In genomic region chr3:145004422-145004821, GRCm38 (mm10) we compare ENCODE assay signal across 18 mouse cellular contexts. TPM values are rescaled to one million over a fixed set of nuclear protein-coding genes. Genes with fewer than 3 reads are reported as not detected.
DNase-seq lines count a peak whose midpoint lies in the region; ATAC-seq and TF ChIP-seq lines count a peak whose summit lies in the region.
"Had no signal": no experiment of that assay in that cellular context is flagged by ENCODE, and none has a peak within 500 bp of the region (broad histone marks: within the 10 kb centered on the region; RNA-seq: fewer than 3 reads in every experiment).

No protein-coding gene starts in this region.

- peak; percentile 47 for TF ChIP-seq CTCF in hindbrain, postnatal 0 days (IDR thresholded peaks at IDR 0.05; ENCODE audit: low read depth)
- TF ChIP-seq CTCF in midbrain, postnatal 0 days (IDR thresholded peaks at IDR 0.05) = peak; percentile 43
- no peak for TF ChIP-seq CTCF in lung, adult 2 months (IDR thresholded peaks at IDR 0.05; ENCODE audit: insufficient read depth, low read length)

- H3K9me3 ChIP-seq in hindbrain, postnatal 0 days (ENCODE audit: low read length) = no peaks in the 10 kb centered on the region
- no peaks in the 10 kb centered on the region for H3K9me3 ChIP-seq in hindbrain, embryonic 12.5 days (replicated peaks)
- H3K9me3 ChIP-seq in midbrain, postnatal 0 days (ENCODE audit: low read length) = no peaks in the 10 kb centered on the region
- no peaks in the 10 kb centered on the region for H3K9me3 ChIP-seq in midbrain, embryonic 15.5 days
- no peaks in the 10 kb centered on the region for H3K9me3 ChIP-seq in neural tube, embryonic 15.5 days (replicated peaks)
- H3K9me3 ChIP-seq: embryonic facial prominence, embryonic 15.5 days had no signal

- H3K27me3 ChIP-seq in hindbrain, postnatal 0 days (ENCODE audit: insufficient read depth, low read length) = no peaks in the 10 kb centered on the region
- no peaks in the 10 kb centered on the region for H3K27me3 ChIP-seq in hindbrain, embryonic 12.5 days
- no peaks in the 10 kb centered on the region for H3K27me3 ChIP-seq in midbrain, postnatal 0 days (ENCODE audit: insufficient read depth, low read length)
- H3K27me3 ChIP-seq in midbrain, embryonic 15.5 days (replicated peaks) = no peaks in the 10 kb centered on the region
- H3K27me3 ChIP-seq in neural tube, embryonic 15.5 days (replicated peaks) = no peaks in the 10 kb centered on the region
- H3K27me3 ChIP-seq: embryonic facial prominence, embryonic 15.5 days had no signal

- 33% methylated on average over 5 of the region's 5 CpGs for WGBS in hindbrain, postnatal 0 days
- WGBS in hindbrain, embryonic 12.5 days = 36% methylated on average over 5 of the region's 5 CpGs
- WGBS in midbrain, postnatal 0 days = 30% methylated on average over 5 of the region's 5 CpGs
- 32% methylated on average over 5 of the region's 5 CpGs for WGBS in midbrain, embryonic 15.5 days
- 36% methylated on average over 5 of the region's 5 CpGs for WGBS in lung, adult 2 months
- 40% methylated on average over 5 of the region's 5 CpGs for WGBS in neural tube, embryonic 15.5 days

- no peaks in the 10 kb centered on the region for H3K36me3 ChIP-seq in hindbrain, postnatal 0 days (ENCODE audit: insufficient read depth, low read length)
- H3K36me3 ChIP-seq in hindbrain, embryonic 12.5 days = no peaks in the 10 kb centered on the region
- no peaks in the 10 kb centered on the region for H3K36me3 ChIP-seq in midbrain, postnatal 0 days (ENCODE audit: insufficient read depth, low read length)
- H3K36me3 ChIP-seq in midbrain, embryonic 15.5 days (replicated peaks) = no peaks in the 10 kb centered on the region
- no peaks in the 10 kb centered on the region for H3K36me3 ChIP-seq in neural tube, embryonic 15.5 days
- H3K36me3 ChIP-seq: embryonic facial prominence, embryonic 15.5 days had no signal

- no peak overlapping the region for H3K4me3 ChIP-seq in hindbrain, postnatal 0 days (ENCODE audit: low read length)
- no peak overlapping the region for H3K4me3 ChIP-seq in hindbrain, embryonic 12.5 days
- no peak overlapping the region for H3K4me3 ChIP-seq in midbrain, postnatal 0 days (ENCODE audit: low read depth, low read length)
- H3K4me3 ChIP-seq in midbrain, embryonic 15.5 days = no peak overlapping the region
- no peak overlapping the region for H3K4me3 ChIP-seq in lung, adult 2 months (replicated peaks; ENCODE audit: extremely low read depth, low read depth, low read length)
- no peak overlapping the region for H3K4me3 ChIP-seq in neural tube, embryonic 15.5 days (replicated peaks)
- H3K4me3 ChIP-seq: embryonic facial prominence, embryonic 15.5 days; myocyte had no signal

- no peak overlapping the region for H3K9ac ChIP-seq in hindbrain, postnatal 0 days (replicated peaks; ENCODE audit: low read length)
- H3K9ac ChIP-seq in hindbrain, embryonic 12.5 days = no peak overlapping the region
- no peak overlapping the region for H3K9ac ChIP-seq in midbrain, postnatal 0 days (replicated peaks; ENCODE audit: low read length, poor library complexity, severe bottlenecking)
- no peak overlapping the region for H3K9ac ChIP-seq in midbrain, embryonic 15.5 days
- H3K9ac ChIP-seq in neural tube, embryonic 15.5 days (replicated peaks) = no peak overlapping the region
- H3K9ac ChIP-seq: embryonic facial prominence, embryonic 15.5 days; liver, embryonic 14.5 days had no signal

- no peak overlapping the region for H3K4me2 ChIP-seq in hindbrain, postnatal 0 days (ENCODE audit: low read depth, low read length)
- H3K4me2 ChIP-seq in hindbrain, embryonic 12.5 days (replicated peaks) = no peak overlapping the region
- H3K4me2 ChIP-seq in midbrain, postnatal 0 days (ENCODE audit: low read depth, low read length, poor library complexity, severe bottlenecking) = no peak overlapping the region
- H3K4me2 ChIP-seq in midbrain, embryonic 15.5 days = no peak overlapping the region
- H3K4me2 ChIP-seq in neural tube, embryonic 15.5 days = no peak overlapping the region
- H3K4me2 ChIP-seq: embryonic facial prominence, embryonic 15.5 days had no signal

- no peak for TF ChIP-seq POLR2A in lung, adult 2 months (IDR thresholded peaks at IDR 0.05; ENCODE audit: borderline replicate concordance, extremely low read depth, low read depth, low read length)

- no peaks in the 10 kb centered on the region for H3K4me1 ChIP-seq in hindbrain, postnatal 0 days (ENCODE audit: insufficient read depth, low read length)
- no peaks in the 10 kb centered on the region for H3K4me1 ChIP-seq in hindbrain, embryonic 12.5 days
- H3K4me1 ChIP-seq in midbrain, postnatal 0 days (ENCODE audit: insufficient read depth, low read length) = no peaks in the 10 kb centered on the region
- no peaks in the 10 kb centered on the region for H3K4me1 ChIP-seq in midbrain, embryonic 15.5 days
- no peaks in the 10 kb centered on the region for H3K4me1 ChIP-seq in lung, adult 2 months (ENCODE audit: control insufficient read depth, insufficient read depth, low read length)
- H3K4me1 ChIP-seq in neural tube, embryonic 15.5 days = no peaks in the 10 kb centered on the region
- H3K4me1 ChIP-seq: embryonic facial prominence, embryonic 15.5 days had no signal

- peak; percentile 12 for DNase-seq in hindbrain, postnatal 0 days (ENCODE audit: low spot score)
- no peak for DNase-seq in midbrain, postnatal 0 days (ENCODE audit: low spot score)
- DNase-seq in adipocyte (ENCODE audit: low spot score) = peak; percentile 52
- DNase-seq in urinary bladder, postnatal 14 days (ENCODE audit: low spot score) = no peak
- DNase-seq in lung, adult 2 months = no peak
- DNase-seq: cerebellum, adult 9-11 months; heart, postnatal 36 days; kidney, adult 18-20 months; spleen, adult 18-20 months had no signal

- ATAC-seq in hindbrain, postnatal 0 days = no peak
- ATAC-seq in hindbrain, embryonic 12.5 days (ENCODE audit: low FRiP score) = no peak
- no peak for ATAC-seq in midbrain, postnatal 0 days (ENCODE audit: low FRiP score)
- no peak for ATAC-seq in midbrain, embryonic 15.5 days (replicated peaks)
- ATAC-seq in neural tube, embryonic 15.5 days (ENCODE audit: low FRiP score) = no peak

- H3K27ac ChIP-seq in hindbrain, postnatal 0 days = no peak overlapping the region
- no peak overlapping the region for H3K27ac ChIP-seq in hindbrain, embryonic 12.5 days
- no peak overlapping the region for H3K27ac ChIP-seq in midbrain, postnatal 0 days (ENCODE audit: low read depth, low read length)
- no peak overlapping the region for H3K27ac ChIP-seq in midbrain, embryonic 15.5 days
- H3K27ac ChIP-seq in neural tube, embryonic 15.5 days (replicated peaks) = no peak overlapping the region
- H3K27ac ChIP-seq: embryonic facial prominence, embryonic 15.5 days; liver, embryonic 14.5 days had no signal

RNA-seq across cellular contexts. Expression of gene Clca1, which starts 28.2 kb away (rescaled TPM):
- total RNA-seq in hindbrain, postnatal 0 days (2014; rRNA removed) = not detected in 2 replicates
- not detected in 2 replicates for polyA plus RNA-seq in hindbrain, postnatal 0 days (2015; fragmentation: Nextera tagmentation; extraction: Ambion mirVana)
- polyA plus RNA-seq in hindbrain, embryonic 12.5 days (2016; fragmentation: Nextera tagmentation; extraction: Ambion mirVana) = not detected in 2 replicates
- total RNA-seq in midbrain, postnatal 0 days (2014; rRNA removed) = not detected in 2 replicates
- 0.09 TPM in 1 of 2 replicates, not detected in the other for polyA plus RNA-seq in midbrain, postnatal 0 days (2015; fragmentation: Nextera tagmentation; extraction: Ambion mirVana)
- not detected in 2 replicates for polyA plus RNA-seq in midbrain, embryonic 15.5 days (2015; fragmentation: Nextera tagmentation; extraction: Ambion mirVana)
- polyA plus RNA-seq in lung, adult 2 months (2012; rRNA removed) = 0.53 and 2.9 TPM in 2 replicates
- polyA plus RNA-seq in neural tube, embryonic 15.5 days (2015; fragmentation: Nextera tagmentation; extraction: Ambion mirVana) = 0.47 TPM in 1 of 2 replicates, not detected in the other
- total RNA-seq: heart, adult 8-10 months; heart, postnatal 36 days; megakaryocyte, adult 5-6 weeks had no signal
- polyA plus RNA-seq: liver, embryonic 14.5 days had no signal

RNA-seq across cellular contexts. Expression of gene Clca4a, which starts 29.6 kb away (rescaled TPM):
- total RNA-seq in hindbrain, postnatal 0 days (2014; rRNA removed) = not detected in 2 replicates
- 0.09 TPM in 1 of 2 replicates, not detected in the other for polyA plus RNA-seq in hindbrain, postnatal 0 days (2015; fragmentation: Nextera tagmentation; extraction: Ambion mirVana)
- polyA plus RNA-seq in hindbrain, embryonic 12.5 days (2016; fragmentation: Nextera tagmentation; extraction: Ambion mirVana) = not detected in 2 replicates
- not detected in 2 replicates for total RNA-seq in midbrain, postnatal 0 days (2014; rRNA removed)
- polyA plus RNA-seq in midbrain, postnatal 0 days (2015; fragmentation: Nextera tagmentation; extraction: Ambion mirVana) = 0.07 TPM in 1 of 2 replicates, not detected in the other
- polyA plus RNA-seq in midbrain, embryonic 15.5 days (2015; fragmentation: Nextera tagmentation; extraction: Ambion mirVana) = 0.05 and 0.08 TPM in 2 replicates
- polyA plus RNA-seq in lung, adult 2 months (2012; rRNA removed) = 0.18 TPM in 1 of 2 replicates, not detected in the other
- polyA plus RNA-seq in neural tube, embryonic 15.5 days (2015; fragmentation: Nextera tagmentation; extraction: Ambion mirVana) = not detected in 2 replicates
- total RNA-seq: heart, adult 8-10 months; heart, postnatal 36 days; megakaryocyte, adult 5-6 weeks had no signal
- polyA plus RNA-seq: brain, embryonic 14.5 days; embryonic facial prominence, embryonic 15.5 days; liver, embryonic 14.5 days had no signal

Comparison
In these comparisons a context has a peak if more than half of its experiments do, and no peak if none do; other contexts are left out.
1. DNase-seq: peak in hindbrain, postnatal 0 days (single experiment) and adipocyte (single experiment); none in midbrain, postnatal 0 days (single experiment), urinary bladder, postnatal 14 days (single experiment) and lung, adult 2 months (single experiment).